Mouse (Mus musculus): Measurements from ENCODE around the gene Hck. TPM values are rescaled to one million over a fixed set of nuclear protein-coding genes. Genes with fewer than 3 reads are reported as not detected.

Hck gene
- polyA plus RNA-seq, 1 experiment, result 0.10 TPM

DNA sequence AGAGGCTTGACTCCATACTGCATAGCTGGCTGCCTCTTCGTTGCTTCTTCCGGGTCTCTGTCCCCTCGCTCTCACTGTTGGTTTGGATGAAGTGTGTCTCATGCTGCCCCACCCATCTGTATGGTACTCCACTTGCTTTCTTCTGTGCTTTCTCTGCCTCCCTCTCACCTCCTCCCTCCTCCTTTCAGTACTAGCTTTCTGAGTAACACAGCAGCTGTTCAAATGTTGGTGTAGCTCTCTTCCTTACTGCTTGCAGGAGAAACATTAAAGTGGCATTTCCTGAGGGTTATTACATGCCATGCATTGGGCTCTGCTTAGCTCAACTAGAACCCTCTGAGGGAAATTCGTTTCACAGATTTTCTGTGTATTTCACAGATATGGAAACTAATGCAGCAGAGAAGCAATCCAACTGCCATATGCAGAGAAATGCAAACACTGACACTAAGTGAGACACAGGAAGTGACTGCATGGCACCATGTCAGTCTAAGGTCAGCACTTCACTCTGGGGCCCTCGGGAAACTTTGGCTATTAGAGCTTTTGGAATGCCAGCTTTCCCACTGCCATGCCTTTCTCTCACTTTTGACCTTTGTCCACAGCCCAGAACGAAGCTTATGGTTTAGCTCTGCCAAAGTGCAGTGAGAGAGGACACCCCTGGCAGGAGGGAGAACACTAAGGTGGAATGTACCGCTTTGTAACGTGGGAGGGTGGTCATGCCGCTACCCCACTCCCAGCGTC is 71.0 kb downstream of the Hck start:
- Histone ChIP-seq H3K4me2 (ENCODE audit: low read depth) (peak overlapping the region; percentile 28), H3K79me2 (ENCODE audit: control insufficient read depth, insufficient read depth) (peaks cover 36% of the 10 kb centered on the region), H3K36me3 (ENCODE audit: control insufficient read depth, insufficient read depth) (peaks cover 23% of the 10 kb centered on the region), H3K4me3 (no peak overlapping the region), H3K27me3 (ENCODE audit: control insufficient read depth, insufficient read depth, insufficient read length) (no peaks in the 10 kb centered on the region), H3ac (ENCODE audit: control insufficient read depth, insufficient read length) (no peak overlapping the region)
- TF ChIP-seq POLR2AphosphoS2 (IDR thresholded peaks at IDR 0.05; ENCODE audit: insufficient read length, low read depth), result no peak
- no peak for TF ChIP-seq USF1 (IDR thresholded peaks at IDR 0.05; ENCODE audit: low read depth)

GRCm38 (mm10) chr2:153179961-153180360 is 71.7 kb downstream of the Hck start:
- Histone ChIP-seq H3K79me2 (ENCODE audit: control insufficient read depth, insufficient read depth) (peaks cover 32% of the 10 kb centered on the region), H3K27me3 (ENCODE audit: control insufficient read depth, insufficient read depth, insufficient read length) (no peaks in the 10 kb centered on the region), H3K4me3 (no peak overlapping the region), H3K36me3 (ENCODE audit: control insufficient read depth, insufficient read depth) (peaks cover 23% of the 10 kb centered on the region), H3ac (ENCODE audit: control insufficient read depth, insufficient read length) (no peak overlapping the region), H3K4me2 (ENCODE audit: low read depth) (peak overlapping the region; percentile 28)
- TF ChIP-seq USF1 (IDR thresholded peaks at IDR 0.05; ENCODE audit: low read depth), result peak; percentile 14
- TF ChIP-seq E2F4 (IDR thresholded peaks at IDR 0.05; ENCODE audit: insufficient read depth), result no peak

- Histone ChIP-seq H3K27me3 (ENCODE audit: control insufficient read depth, insufficient read depth, insufficient read length) (no peaks in the 10 kb centered on the region), H3K4me3 (no peak overlapping the region), H3ac (ENCODE audit: control insufficient read depth, insufficient read length) (no peak overlapping the region), H3K4me2 (ENCODE audit: low read depth) (no peak overlapping the region), H3K36me3 (ENCODE audit: control insufficient read depth, insufficient read depth) (peaks cover 32% of the 10 kb centered on the region), H3K79me2 (ENCODE audit: control insufficient read depth, insufficient read depth) (no peaks in the 10 kb centered on the region)
- no peak for TF ChIP-seq POLR2AphosphoS2 (IDR thresholded peaks at IDR 0.05; ENCODE audit: insufficient read length, low read depth)
- no peak for TF ChIP-seq POLR2A (IDR thresholded peaks at IDR 0.05; ENCODE audit: insufficient read length, low read depth)
- TF ChIP-seq TCF3 (IDR thresholded peaks at IDR 0.05; ENCODE audit: insufficient read length, low read depth), result no peak
- no peak for TF ChIP-seq MYOG (IDR thresholded peaks at IDR 0.05; ENCODE audit: control insufficient read depth in 1 of 3, insufficient read depth in 1 of 3, insufficient read length in 2 of 3, low read depth in 2 of 3)
- no peak for TF ChIP-seq MAX (IDR thresholded peaks at IDR 0.05; ENCODE audit: low read depth)
- TF ChIP-seq E2F4 (IDR thresholded peaks at IDR 0.05; ENCODE audit: insufficient read depth), result no peak
- TF ChIP-seq MYOD1 (IDR thresholded peaks at IDR 0.05; ENCODE audit: control insufficient read depth in 1 of 3, insufficient read length in 2 of 3, low read depth in 2 of 3), result no peak
- no peak for TF ChIP-seq USF1 (IDR thresholded peaks at IDR 0.05; ENCODE audit: low read depth)
- TF ChIP-seq CEBPB (IDR thresholded peaks at IDR 0.05; ENCODE audit: insufficient read depth, poor library complexity, severe bottlenecking), result no peak
- no peak for TF ChIP-seq TCF12 (IDR thresholded peaks at IDR 0.05; ENCODE audit: insufficient read depth, poor library complexity, severe bottlenecking)
- TF ChIP-seq SRF (IDR thresholded peaks at IDR 0.05; ENCODE audit: control insufficient read depth, insufficient read length, low read depth), result no peak
- TF ChIP-seq REST (IDR thresholded peaks at IDR 0.05; ENCODE audit: insufficient read depth, insufficient read length), result no peak
Measured at GRCm38 (mm10) chr2:153186176-153186591, 77.9 kb downstream of the Hck start.

GRCm38 (mm10) chr2:153187848-153188247 is 79.6 kb downstream of the Hck start:
- H3K79me2 ChIP-seq (ENCODE audit: control insufficient read depth, insufficient read depth), result no peaks in the 10 kb centered on the region
- peaks cover 35% of the 10 kb centered on the region for H3K36me3 ChIP-seq (ENCODE audit: control insufficient read depth, insufficient read depth)
- TF ChIP-seq CEBPB (IDR thresholded peaks at IDR 0.05; ENCODE audit: insufficient read depth, poor library complexity, severe bottlenecking), result no peak
- TF ChIP-seq MAX (IDR thresholded peaks at IDR 0.05; ENCODE audit: low read depth), result no peak
- no peak for TF ChIP-seq E2F4 (IDR thresholded peaks at IDR 0.05; ENCODE audit: insufficient read depth)
- no peak for TF ChIP-seq POLR2A (IDR thresholded peaks at IDR 0.05; ENCODE audit: insufficient read length, low read depth)
- TF ChIP-seq USF1 (IDR thresholded peaks at IDR 0.05; ENCODE audit: low read depth), result no peak
- no peak for TF ChIP-seq REST (IDR thresholded peaks at IDR 0.05; ENCODE audit: insufficient read depth, insufficient read length)
- TF ChIP-seq TCF12 (IDR thresholded peaks at IDR 0.05; ENCODE audit: insufficient read depth, poor library complexity, severe bottlenecking), result no peak
- no peak for TF ChIP-seq TCF3 (IDR thresholded peaks at IDR 0.05; ENCODE audit: insufficient read length, low read depth)
- TF ChIP-seq MYOG (IDR thresholded peaks at IDR 0.05; ENCODE audit: control insufficient read depth in 1 of 3, insufficient read depth in 1 of 3, insufficient read length in 2 of 3, low read depth in 2 of 3), result no peak
- no peak for TF ChIP-seq SRF (IDR thresholded peaks at IDR 0.05; ENCODE audit: control insufficient read depth, insufficient read length, low read depth)
- TF ChIP-seq MYOD1 (IDR thresholded peaks at IDR 0.05; ENCODE audit: control insufficient read depth in 1 of 3, insufficient read length in 2 of 3, low read depth in 2 of 3), result no peak
- no peak for TF ChIP-seq POLR2AphosphoS2 (IDR thresholded peaks at IDR 0.05; ENCODE audit: insufficient read length, low read depth)
- H3ac ChIP-seq (ENCODE audit: control insufficient read depth, insufficient read length), result no peak overlapping the region
- no peak overlapping the region for H3K4me3 ChIP-seq
- no peaks in the 10 kb centered on the region for H3K27me3 ChIP-seq (ENCODE audit: control insufficient read depth, insufficient read depth, insufficient read length)
- H3K4me2 ChIP-seq (ENCODE audit: low read depth), result no peak overlapping the region

GRCm38 (mm10) chr2:153191242-153191641 is 83.0 kb downstream of the Hck start:
- Histone ChIP-seq H3K4me3 (no peak overlapping the region), H3K4me2 (ENCODE audit: low read depth) (no peak overlapping the region), H3K27me3 (ENCODE audit: control insufficient read depth, insufficient read depth, insufficient read length) (no peaks in the 10 kb centered on the region), H3ac (ENCODE audit: control insufficient read depth, insufficient read length) (no peak overlapping the region), H3K79me2 (ENCODE audit: control insufficient read depth, insufficient read depth) (no peaks in the 10 kb centered on the region), H3K36me3 (ENCODE audit: control insufficient read depth, insufficient read depth) (peaks cover 55% of the 10 kb centered on the region)
- TF ChIP-seq TCF12 (IDR thresholded peaks at IDR 0.05; ENCODE audit: insufficient read depth, poor library complexity, severe bottlenecking), result no peak
- TF ChIP-seq SRF (IDR thresholded peaks at IDR 0.05; ENCODE audit: control insufficient read depth, insufficient read length, low read depth), result no peak
- TF ChIP-seq USF1 (IDR thresholded peaks at IDR 0.05; ENCODE audit: low read depth), result no peak
- TF ChIP-seq POLR2AphosphoS2 (IDR thresholded peaks at IDR 0.05; ENCODE audit: insufficient read length, low read depth), result no peak
- TF ChIP-seq E2F4 (IDR thresholded peaks at IDR 0.05; ENCODE audit: insufficient read depth), result no peak
- TF ChIP-seq TCF3 (IDR thresholded peaks at IDR 0.05; ENCODE audit: insufficient read length, low read depth), result no peak

Data from myocyte (in vitro differentiated cells).